Mouse (Mus musculus): ENCODE measurements around the gene Lrrc34. TPM values are rescaled to one million over a fixed set of nuclear protein-coding genes. Genes with fewer than 3 reads are reported as not detected.

Gene Lrrc34
- polyA plus RNA-seq, 1 experiment from 2014 or later, result 1.7 TPM

DNA sequence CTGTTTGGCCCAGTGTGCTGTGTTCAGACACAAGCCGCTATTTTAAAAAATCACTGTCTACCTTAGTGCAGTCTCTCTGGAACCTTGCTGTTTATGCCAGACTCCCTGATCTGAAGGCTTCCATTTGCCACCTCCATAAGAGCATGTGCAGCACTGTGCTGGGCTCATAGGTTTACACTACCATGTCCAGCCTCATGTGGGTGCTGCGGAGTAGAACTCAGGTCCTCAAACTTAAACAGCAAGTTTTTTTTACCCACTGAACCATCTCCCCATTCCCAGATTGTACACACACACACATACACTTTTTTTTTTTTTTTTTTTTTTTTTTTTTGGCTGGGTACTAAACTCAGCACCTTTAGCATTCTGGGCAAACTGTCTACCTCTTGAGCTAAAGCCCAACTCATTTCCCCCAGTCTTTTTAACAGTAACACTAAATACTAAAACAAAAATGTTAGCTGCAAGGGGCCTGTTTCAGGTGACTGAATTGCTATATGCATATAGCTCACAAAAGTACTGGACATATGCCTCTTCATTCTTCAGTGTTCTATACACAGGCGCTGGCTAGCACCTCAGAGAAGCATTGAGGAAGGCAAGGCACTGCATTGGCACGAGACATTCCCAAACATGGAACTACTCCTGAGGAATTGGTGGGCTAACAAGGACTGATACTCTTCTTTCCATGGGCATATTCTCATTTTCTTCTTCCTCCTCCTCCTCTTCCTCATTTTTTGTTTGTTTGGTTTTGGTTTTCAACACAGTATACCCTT lies 53.8 kb downstream of the Lrrc34 start:
- 73% methylated on average over 4 of the region's 4 CpGs for WGBS
- H3K27ac ChIP-seq (ENCODE audit: low read length), result no peak overlapping the region
- H3K27me3 ChIP-seq (ENCODE audit: control insufficient read depth, insufficient read depth, low read depth, low read length), result peaks cover 4% of the 10 kb centered on the region; the same call in 1 of the 2 replicates
- ATAC-seq, result no peak
- no peaks in the 10 kb centered on the region for H3K9me3 ChIP-seq (replicated peaks; ENCODE audit: control insufficient read depth, low read length, poor library complexity, severe bottlenecking)
- H3K36me3 ChIP-seq (ENCODE audit: control insufficient read depth, insufficient read depth, low read length), result no peaks in the 10 kb centered on the region
- peaks cover 7% of the 10 kb centered on the region for H3K4me1 ChIP-seq (ENCODE audit: control insufficient read depth, insufficient read depth, low read length)
- H3K4me2 ChIP-seq (ENCODE audit: low read length), result no peak overlapping the region
- H3K9ac ChIP-seq (ENCODE audit: low read depth, low read length), result no peak overlapping the region
- no peak overlapping the region for H3K4me3 ChIP-seq (ENCODE audit: low read depth, low read length)

GRCm38 (mm10) chr3:30592418-30592853 lies 55.2 kb downstream of the Lrrc34 start:
- peak; percentile 69 for ATAC-seq
- no peaks in the 10 kb centered on the region for H3K36me3 ChIP-seq (ENCODE audit: control insufficient read depth, insufficient read depth, low read length)
- H3K4me1 ChIP-seq (ENCODE audit: control insufficient read depth, insufficient read depth, low read length), result peaks cover 5% of the 10 kb centered on the region
- H3K27ac ChIP-seq (ENCODE audit: low read length), result no peak overlapping the region
- H3K4me3 ChIP-seq (ENCODE audit: low read depth, low read length), result no peak overlapping the region
- H3K9ac ChIP-seq (ENCODE audit: low read depth, low read length), result no peak overlapping the region
- no peak overlapping the region for H3K4me2 ChIP-seq (ENCODE audit: low read length)
- H3K27me3 ChIP-seq (ENCODE audit: control insufficient read depth, insufficient read depth, low read depth, low read length), result no peaks in the 10 kb centered on the region
- WGBS, result 2% methylated on average over 2 of the region's 2 CpGs
- no peaks in the 10 kb centered on the region for H3K9me3 ChIP-seq (replicated peaks; ENCODE audit: control insufficient read depth, low read length, poor library complexity, severe bottlenecking)

- WGBS, result 84% methylated on average over 6 of the region's 6 CpGs
- ATAC-seq, result no peak
Measured at GRCm38 (mm10) chr3:30588865-30589264, 58.8 kb downstream of the Lrrc34 start.

More at GRCm38 (mm10) chr3:30588865-30589264, 58.8 kb downstream of the Lrrc34 start:
- Histone ChIP-seq H3K4me1 (ENCODE audit: control insufficient read depth, insufficient read depth, low read length) (no peaks in the 10 kb centered on the region), H3K36me3 (ENCODE audit: control insufficient read depth, insufficient read depth, low read length) (no peaks in the 10 kb centered on the region), H3K27me3 (ENCODE audit: control insufficient read depth, insufficient read depth, low read depth, low read length) (no peaks in the 10 kb centered on the region), H3K9me3 (replicated peaks; ENCODE audit: control insufficient read depth, low read length, poor library complexity, severe bottlenecking) (no peaks in the 10 kb centered on the region; the same call in 1 of the 2 replicates), H3K4me3 (ENCODE audit: low read depth, low read length) (no peak overlapping the region), H3K27ac (ENCODE audit: low read length) (no peak overlapping the region), H3K9ac (ENCODE audit: low read depth, low read length) (no peak overlapping the region), H3K4me2 (ENCODE audit: low read length) (no peak overlapping the region)

Other genes starting within 250 kb of the Lrrc34 start
- gene Mecom, start 99.9 kb downstream of the Lrrc34 start, polyA plus RNA-seq (2015; fragmentation: Nextera tagmentation; extraction: Ambion mirVana), result 4.0 and 5.3 TPM in 2 replicates
- gene Actrt3, start 47.9 kb downstream of the Lrrc34 start, polyA plus RNA-seq (2015; fragmentation: Nextera tagmentation; extraction: Ambion mirVana), result 0.37 and 0.41 TPM in 2 replicates
- gene Mynn, start 45.8 kb downstream of the Lrrc34 start, polyA plus RNA-seq (2015; fragmentation: Nextera tagmentation; extraction: Ambion mirVana), result 29.6 and 31.4 TPM in 2 replicates
- gene Lrriq4, start 3.4 kb downstream of the Lrrc34 start, polyA plus RNA-seq (2015; fragmentation: Nextera tagmentation; extraction: Ambion mirVana), result not detected in 2 replicates
- gene Lrrc31, start 52.0 kb upstream of the Lrrc34 start, polyA plus RNA-seq (2015; fragmentation: Nextera tagmentation; extraction: Ambion mirVana), result 0.10 TPM in 1 of 2 replicates, not detected in the other
- gene Samd7, start 98.4 kb upstream of the Lrrc34 start, polyA plus RNA-seq (2015; fragmentation: Nextera tagmentation; extraction: Ambion mirVana), result 0.05 and 0.12 TPM in 2 replicates
- gene Sec62, start 145.0 kb upstream of the Lrrc34 start, polyA plus RNA-seq (2015; fragmentation: Nextera tagmentation; extraction: Ambion mirVana), result 82.8 and 83.6 TPM in 2 replicates
- 1.1 and 1.2 TPM in 2 replicates for gene Gpr160, start 208.1 kb upstream of the Lrrc34 start, polyA plus RNA-seq (2015; fragmentation: Nextera tagmentation; extraction: Ambion mirVana)